Mouse (Mus musculus) intestine, embryonic 14.5 days (tissue): ENCODE results near the gene Slc7a9. TPM values are rescaled to one million over a fixed set of nuclear protein-coding genes. Genes with fewer than 3 reads are reported as not detected.

Experiments
- ATAC-seq: fragments of 200-750 bp; cut with Nextera tagmentation; replicated peaks from 2 replicates; pipeline ENCODE4 v1.8.0; 2017; ENCODE audit warnings: low read depth, moderate number of reproducible peaks, moderate TSS enrichment, moderate library complexity; ENCODE audit not compliant: low FRiP score, low TSS enrichment
- DNase-seq: peaks from one replicate; pipeline ENCODE4 v3.0.0-alpha.2; 2018; ENCODE audit warnings: low spot score
- H3K27ac ChIP-seq: fragments of 300-500 bp; sonication (generic); 2 replicates; pipeline ENCODE4 v1.5.1; 2014; ENCODE audit warnings: low read depth, mild to moderate bottlenecking, control low read depth
- H3K27me3 ChIP-seq: fragments of 300-500 bp; sonication (generic); replicated peaks from 2 replicates; pipeline ENCODE4 v1.6.1; 2014; ENCODE audit warnings: low read length, control low read depth; ENCODE audit not compliant: control insufficient read depth, insufficient read depth
- H3K36me3 ChIP-seq: fragments of 300-500 bp; sonication (generic); 2 replicates; pipeline ENCODE4 v1.6.1; 2014; ENCODE audit warnings: low read length, control low read depth; ENCODE audit not compliant: control insufficient read depth, insufficient read depth
- H3K4me1 ChIP-seq: fragments of 300-500 bp; sonication (generic); replicated peaks from 2 replicates; pipeline ENCODE4 v1.6.1; 2014; ENCODE audit warnings: low read length, control low read depth, mixed read lengths; ENCODE audit not compliant: control insufficient read depth, insufficient read depth
- H3K4me2 ChIP-seq: fragments of 300-500 bp; sonication (generic); 2 replicates; pipeline ENCODE4 v1.6.1; 2014; ENCODE audit warnings: low read length
- H3K4me3 ChIP-seq: fragments of 300-500 bp; sonication (generic); 2 replicates; pipeline ENCODE4 v1.5.1; 2014; ENCODE audit warnings: low read depth, low read length, control low read depth, mixed read lengths
- H3K9ac ChIP-seq: fragments of 300-500 bp; sonication (generic); 2 replicates; pipeline ENCODE4 v1.6.1; 2014; ENCODE audit warnings: mild to moderate bottlenecking, low read length
- H3K9me3 ChIP-seq: fragments of 300-500 bp; sonication (generic); 2 replicates; pipeline ENCODE4 v1.6.1; 2016; ENCODE audit warnings: low read length, control low read depth; ENCODE audit not compliant: control insufficient read depth
- WGBS: fragments of 180-500 bp; shearing (Covaris S2); extraction: QIAGEN DNeasy Blood & Tissue Kit; methylation state at CpG from one replicate; pipeline ENCODE4 v1.1.7; 2014; 5-methylcytosine and 5-hydroxymethylcytosine counted together
- polyA plus RNA-seq: library from polyadenylated mRNA; unstranded; fragments of >200 nt; fragmentation: Nextera tagmentation; extraction: Ambion mirVana; gene quantifications from 2 replicates; pipeline ENCODE4 v1.2.1, GENCODE M21; 2014

Slc7a9 gene
- 9.0 and 11.6 TPM in 2 replicates for polyA plus RNA-seq

GRCm38 (mm10) chr7:35447996-35448846, at the start of gene Slc7a9:
Gene Slc7a9 (plus strand): TSS chr7:35448796.
- DNase-seq (peak; percentile 78), ATAC-seq (peak; percentile 65)
- no peaks in the 10 kb centered on the region for H3K36me3 ChIP-seq
- no peak within 1 kb of the TSS for H3K4me3 ChIP-seq
- H3K9ac ChIP-seq: no peak within 1 kb of the TSS
- H3K9me3 ChIP-seq: no peaks in the 10 kb centered on the region
- H3K27me3 ChIP-seq: no peaks in the 10 kb centered on the region
- peaks cover 9% of the 10 kb centered on the region; the same call in 1 of the 2 replicates for H3K4me1 ChIP-seq
- 17% methylated on average over 15 of the region's 15 CpGs for WGBS
- H3K27ac ChIP-seq: peak within 1 kb of the TSS; percentile 60
- no peak within 1 kb of the TSS for H3K4me2 ChIP-seq

GRCm38 (mm10) chr7:35401169-35401568, 47.4 kb upstream of the Slc7a9 start:
- 84% methylated on average over 4 of the region's 4 CpGs for WGBS
- Histone ChIP-seq H3K27ac (no peak overlapping the region), H3K4me3 (no peak overlapping the region), H3K36me3 (peaks cover 69% of the 10 kb centered on the region), H3K4me2 (no peak overlapping the region), H3K9me3 (no peaks in the 10 kb centered on the region), H3K4me1 (peaks cover 10% of the 10 kb centered on the region), H3K27me3 (no peaks in the 10 kb centered on the region), H3K9ac (no peak overlapping the region)
- DNase-seq: no peak
- ATAC-seq: no peak

GRCm38 (mm10) chr7:35415226-35415625, 33.4 kb upstream of the Slc7a9 start:
- Histone ChIP-seq H3K9ac (no peak overlapping the region), H3K4me2 (no peak overlapping the region), H3K4me3 (no peak overlapping the region), H3K27ac (no peak overlapping the region), H3K9me3 (no peaks in the 10 kb centered on the region), H3K4me1 (peaks cover 2% of the 10 kb centered on the region; the same call in 1 of the 2 replicates), H3K36me3 (peaks cover 47% of the 10 kb centered on the region), H3K27me3 (no peaks in the 10 kb centered on the region)
- DNase-seq: no peak
- WGBS: 57% methylated on average over 5 of the region's 5 CpGs
- no peak for ATAC-seq

- Histone ChIP-seq H3K36me3 (peaks cover 47% of the 10 kb centered on the region), H3K9me3 (no peaks in the 10 kb centered on the region), H3K4me2 (peak overlapping the region; percentile 0; the same call in 1 of the 2 replicates), H3K27ac (peak overlapping the region; percentile 24), H3K4me3 (no peak overlapping the region), H3K9ac (no peak overlapping the region), H3K27me3 (no peaks in the 10 kb centered on the region), H3K4me1 (peaks cover 2% of the 10 kb centered on the region; the same call in 1 of the 2 replicates)
- ATAC-seq (peak; percentile 88), DNase-seq (peak; percentile 63)
- 66% methylated on average over 9 of the region's 9 CpGs for WGBS
These were observed 32.6 kb upstream of the Slc7a9 start for GRCm38 (mm10) chr7:35415801-35416653.

- Histone ChIP-seq H3K9me3 (no peaks in the 10 kb centered on the region), H3K4me3 (no peak overlapping the region), H3K27ac (peak overlapping the region; percentile 24; the same call in 1 of the 2 replicates), H3K4me2 (0 out of 2 replicates have a peak overlapping the region, but pooled peaks have one; percentile 0), H3K36me3 (peaks cover 47% of the 10 kb centered on the region), H3K27me3 (no peaks in the 10 kb centered on the region), H3K4me1 (peaks cover 2% of the 10 kb centered on the region; the same call in 1 of the 2 replicates), H3K9ac (no peak overlapping the region)
- WGBS: 75% methylated on average over 5 of the region's 5 CpGs
- no peak for ATAC-seq
- no peak for DNase-seq
These were observed 32.0 kb upstream of the Slc7a9 start for GRCm38 (mm10) chr7:35416654-35416948.

- no peak for ATAC-seq
- WGBS: 91% methylated on average over 10 of the region's 10 CpGs
These were observed 25.5 kb upstream of the Slc7a9 start for GRCm38 (mm10) chr7:35423071-35423470.

GRCm38 (mm10) chr7:35428146-35428545, 20.4 kb upstream of the Slc7a9 start:
- ATAC-seq (no peak), DNase-seq (no peak)
- Histone ChIP-seq H3K27me3 (no peaks in the 10 kb centered on the region), H3K36me3 (peaks cover 86% of the 10 kb centered on the region), H3K4me2 (no peak overlapping the region), H3K9ac (no peak overlapping the region), H3K4me3 (no peak overlapping the region), H3K9me3 (no peaks in the 10 kb centered on the region), H3K27ac (no peak overlapping the region), H3K4me1 (no peaks in the 10 kb centered on the region)
- WGBS: 90% methylated on average over 10 of the region's 10 CpGs

More at GRCm38 (mm10) chr7:35423071-35423470, 25.5 kb upstream of the Slc7a9 start:
- H3K9me3 ChIP-seq: no peaks in the 10 kb centered on the region
- no peak overlapping the region for H3K4me3 ChIP-seq
- no peak overlapping the region for H3K4me2 ChIP-seq
- DNase-seq: no peak
- peaks cover 85% of the 10 kb centered on the region for H3K36me3 ChIP-seq
- no peaks in the 10 kb centered on the region for H3K4me1 ChIP-seq
- no peak overlapping the region for H3K9ac ChIP-seq
- H3K27me3 ChIP-seq: no peaks in the 10 kb centered on the region
- no peak overlapping the region for H3K27ac ChIP-seq

- Histone ChIP-seq H3K4me2 (no peak overlapping the region), H3K27me3 (no peaks in the 10 kb centered on the region), H3K9me3 (no peaks in the 10 kb centered on the region), H3K36me3 (peaks cover 88% of the 10 kb centered on the region), H3K4me1 (no peaks in the 10 kb centered on the region), H3K4me3 (no peak overlapping the region), H3K9ac (no peak overlapping the region), H3K27ac (no peak overlapping the region)
- 83% methylated on average over 9 of the region's 9 CpGs for WGBS
- ATAC-seq (no peak), DNase-seq (no peak)
These were observed 13.3 kb upstream of the Slc7a9 start for GRCm38 (mm10) chr7:35435266-35435665.
